Mouse (Mus musculus) intestine, embryonic 15.5 days (tissue): ENCODE measurements around the gene Skap2. TPM values are rescaled to one million over a fixed set of nuclear protein-coding genes. Genes with fewer than 3 reads are reported as not detected.

Source experiments
- ATAC-seq: fragments of 200-750 bp; cut with Nextera tagmentation; 2 replicates; pipeline ENCODE4 v1.8.0; 2017; ENCODE audit warnings: moderate TSS enrichment, moderate library complexity
- H3K27ac ChIP-seq: fragments of 300-500 bp; sonication (generic); 2 replicates; pipeline ENCODE4 v1.5.1; 2015; ENCODE audit warnings: mild to moderate bottlenecking, inconsistent platforms
- H3K27me3 ChIP-seq: fragments of 300-500 bp; sonication (generic); replicated peaks from 2 replicates; pipeline ENCODE4 v1.6.1; 2015; ENCODE audit warnings: inconsistent platforms
- H3K36me3 ChIP-seq: fragments of 300-500 bp; sonication (generic); 2 replicates; pipeline ENCODE4 v1.6.1; 2015; ENCODE audit warnings: inconsistent platforms
- H3K4me1 ChIP-seq: fragments of 300-500 bp; sonication (generic); replicated peaks from 2 replicates; pipeline ENCODE4 v1.6.1; 2015; ENCODE audit warnings: inconsistent platforms
- H3K4me2 ChIP-seq: fragments of 300-500 bp; sonication (generic); replicated peaks from 2 replicates; pipeline ENCODE4 v1.6.1; 2015; ENCODE audit warnings: mild to moderate bottlenecking, inconsistent platforms
- H3K4me3 ChIP-seq: fragments of 300-500 bp; sonication (generic); replicated peaks from 2 replicates; pipeline ENCODE4 v1.5.1; 2015; ENCODE audit warnings: inconsistent platforms
- H3K9ac ChIP-seq: fragments of 300-500 bp; sonication (generic); 2 replicates; pipeline ENCODE4 v1.6.1; 2015; ENCODE audit warnings: inconsistent platforms
- H3K9me3 ChIP-seq: fragments of 300-500 bp; sonication (generic); 2 replicates; pipeline ENCODE4 v1.6.1; 2016; ENCODE audit warnings: inconsistent platforms
- WGBS: fragments of 180-500 bp; shearing (Covaris S2); methylation state at CpG from one replicate; pipeline ENCODE4 v1.1.7; 2015; 5-methylcytosine and 5-hydroxymethylcytosine counted together
- polyA plus RNA-seq: library from polyadenylated mRNA; unstranded; fragments of >200 nt; fragmentation: Nextera tagmentation; extraction: Ambion mirVana; gene quantifications from 2 replicates; pipeline ENCODE4 v1.2.1, GENCODE M21; 2015

The Skap2 gene
- polyA plus RNA-seq, 1 experiment from 2014 or later: 40.3 TPM

- WGBS: 45% methylated on average over 6 of the region's 6 CpGs
- H3K4me3 ChIP-seq: no peak overlapping the region
Measured at GRCm38 (mm10) chr6:51880778-51881177, 131.6 kb downstream of the Skap2 start.

GRCm38 (mm10) chr6:51878551-51878950, 133.8 kb downstream of the Skap2 start:
- Histone ChIP-seq H3K36me3 (no peaks in the 10 kb centered on the region), H3K27ac (no peak overlapping the region), H3K27me3 (no peaks in the 10 kb centered on the region), H3K4me1 (peaks cover 9% of the 10 kb centered on the region), H3K4me2 (no peak overlapping the region), H3K9me3 (no peaks in the 10 kb centered on the region), H3K4me3 (no peak overlapping the region), H3K9ac (no peak overlapping the region)
- 85% methylated on average over 2 of the region's 2 CpGs for WGBS
- ATAC-seq: no peak

More at GRCm38 (mm10) chr6:51880778-51881177, 131.6 kb downstream of the Skap2 start:
- Histone ChIP-seq H3K27ac (peak overlapping the region; percentile 46; the same call in 1 of the 2 replicates), H3K36me3 (no peaks in the 10 kb centered on the region), H3K9me3 (no peaks in the 10 kb centered on the region), H3K4me2 (no peak overlapping the region; the same call in 1 of the 2 replicates), H3K9ac (no peak overlapping the region), H3K4me1 (peaks cover 8% of the 10 kb centered on the region), H3K27me3 (no peaks in the 10 kb centered on the region)
- ATAC-seq: no peak

DNA sequence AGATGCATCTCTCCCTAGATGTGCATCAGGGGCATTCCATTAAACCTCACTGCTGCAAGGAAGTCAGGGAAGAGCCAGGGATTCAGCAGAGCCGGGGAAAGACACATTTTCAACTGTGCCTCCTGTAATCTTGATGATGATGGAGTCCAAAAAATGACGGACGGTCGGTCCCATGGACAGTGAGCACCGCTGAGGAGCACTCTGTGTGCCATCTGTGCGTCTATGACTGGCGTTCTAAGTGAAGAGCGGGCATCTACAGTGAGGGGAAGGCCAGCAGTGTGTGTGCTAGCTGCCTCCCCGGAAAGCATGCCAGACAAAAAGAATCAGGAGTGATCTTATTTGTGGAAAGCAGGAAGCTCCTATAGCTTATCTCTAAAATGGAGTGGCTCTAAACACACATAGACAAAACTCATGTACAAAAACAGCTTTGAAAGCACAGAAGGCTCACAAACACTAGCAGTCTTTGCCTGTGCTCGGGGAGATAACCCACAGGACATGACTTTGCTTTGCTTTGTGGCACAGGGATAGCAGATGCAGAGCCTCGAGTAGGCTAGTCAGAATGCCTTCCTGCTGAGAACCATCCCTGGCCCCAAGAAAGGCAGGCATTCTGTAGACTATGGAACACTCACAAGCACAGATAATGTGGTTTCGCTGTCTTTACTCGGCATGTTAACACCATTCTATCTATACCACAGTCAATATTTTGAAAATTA, 135.4 kb downstream of the Skap2 start:
- Histone ChIP-seq H3K27me3 (no peaks in the 10 kb centered on the region), H3K27ac (no peak overlapping the region), H3K9ac (no peak overlapping the region), H3K4me2 (no peak overlapping the region), H3K9me3 (no peaks in the 10 kb centered on the region), H3K36me3 (no peaks in the 10 kb centered on the region), H3K4me3 (no peak overlapping the region), H3K4me1 (peaks cover 9% of the 10 kb centered on the region)
- ATAC-seq: no peak
- WGBS: 84% methylated on average over 13 of the region's 13 CpGs

GRCm38 (mm10) chr6:51875884-51876626, 136.3 kb downstream of the Skap2 start:
- Histone ChIP-seq H3K4me1 (peaks cover 7% of the 10 kb centered on the region), H3K9ac (no peak overlapping the region), H3K4me3 (no peak overlapping the region), H3K27me3 (no peaks in the 10 kb centered on the region), H3K9me3 (no peaks in the 10 kb centered on the region), H3K36me3 (no peaks in the 10 kb centered on the region), H3K27ac (no peak overlapping the region), H3K4me2 (no peak overlapping the region)
- WGBS: 44% methylated on average over 6 of the region's 6 CpGs
- ATAC-seq: peak; percentile 47; the same call in 1 of the 2 replicates

- H3K4me2 ChIP-seq: no peak overlapping the region
- WGBS: 52% methylated on average over 2 of the region's 2 CpGs
Measured at GRCm38 (mm10) chr6:51874035-51874434, 138.3 kb downstream of the Skap2 start.

GRCm38 (mm10) chr6:51871135-51871534, 141.2 kb downstream of the Skap2 start:
- Histone ChIP-seq H3K9ac (no peak overlapping the region), H3K4me2 (no peak overlapping the region), H3K4me3 (no peak overlapping the region), H3K36me3 (no peaks in the 10 kb centered on the region), H3K4me1 (peaks cover 3% of the 10 kb centered on the region; the same call in 1 of the 2 replicates), H3K27ac (no peak overlapping the region), H3K27me3 (no peaks in the 10 kb centered on the region), H3K9me3 (no peaks in the 10 kb centered on the region)
- WGBS: 19% methylated on average over 1 of the region's 1 CpGs
- no peak for ATAC-seq

More at GRCm38 (mm10) chr6:51874035-51874434, 138.3 kb downstream of the Skap2 start:
- no peaks in the 10 kb centered on the region for H3K27me3 ChIP-seq
- peaks cover 3% of the 10 kb centered on the region; the same call in 1 of the 2 replicates for H3K4me1 ChIP-seq
- no peak overlapping the region for H3K9ac ChIP-seq
- H3K4me3 ChIP-seq: no peak overlapping the region
- H3K36me3 ChIP-seq: no peaks in the 10 kb centered on the region
- no peaks in the 10 kb centered on the region for H3K9me3 ChIP-seq
- ATAC-seq: no peak
- H3K27ac ChIP-seq: no peak overlapping the region

- H3K4me3 ChIP-seq: no peak overlapping the region
- H3K9me3 ChIP-seq: no peaks in the 10 kb centered on the region
- H3K36me3 ChIP-seq: no peaks in the 10 kb centered on the region
- H3K27me3 ChIP-seq: no peaks in the 10 kb centered on the region
- no peak overlapping the region for H3K27ac ChIP-seq
- H3K4me1 ChIP-seq: no peaks in the 10 kb centered on the region
- ATAC-seq: no peak
- 62% methylated on average over 1 of the region's 1 CpGs for WGBS
- H3K9ac ChIP-seq: no peak overlapping the region
- no peak overlapping the region for H3K4me2 ChIP-seq
Measured at GRCm38 (mm10) chr6:51870294-51870693, 142.1 kb downstream of the Skap2 start.

GRCm38 (mm10) chr6:51866596-51866995, 145.8 kb downstream of the Skap2 start:
- ATAC-seq: no peak
- no peak overlapping the region for H3K4me2 ChIP-seq
- H3K4me1 ChIP-seq: no peaks in the 10 kb centered on the region
- H3K4me3 ChIP-seq: no peak overlapping the region
- H3K27me3 ChIP-seq: no peaks in the 10 kb centered on the region
- no peaks in the 10 kb centered on the region for H3K36me3 ChIP-seq
- WGBS: 73% methylated on average over 3 of the region's 3 CpGs
- no peak overlapping the region for H3K9ac ChIP-seq
- H3K9me3 ChIP-seq: no peaks in the 10 kb centered on the region
- H3K27ac ChIP-seq: no peak overlapping the region

GRCm38 (mm10) chr6:51863508-51863907, 148.8 kb downstream of the Skap2 start:
- ATAC-seq: no peak
- H3K4me2 ChIP-seq: no peak overlapping the region
- H3K36me3 ChIP-seq: no peaks in the 10 kb centered on the region
- no peak overlapping the region for H3K27ac ChIP-seq
- H3K4me1 ChIP-seq: no peaks in the 10 kb centered on the region
- H3K4me3 ChIP-seq: no peak overlapping the region
- 54% methylated on average over 4 of the region's 4 CpGs for WGBS
- no peak overlapping the region for H3K9ac ChIP-seq
- no peaks in the 10 kb centered on the region for H3K9me3 ChIP-seq
- H3K27me3 ChIP-seq: no peaks in the 10 kb centered on the region

GRCm38 (mm10) chr6:51860300-51860699, 152.0 kb downstream of the Skap2 start:
- H3K27me3 ChIP-seq: no peaks in the 10 kb centered on the region
- H3K9ac ChIP-seq: no peak overlapping the region
- H3K9me3 ChIP-seq: no peaks in the 10 kb centered on the region
- no peak overlapping the region for H3K4me3 ChIP-seq
- no peaks in the 10 kb centered on the region for H3K36me3 ChIP-seq
- H3K4me1 ChIP-seq: no peaks in the 10 kb centered on the region
- ATAC-seq: no peak
- WGBS: 35% methylated on average over 8 of the region's 8 CpGs
- H3K27ac ChIP-seq: no peak overlapping the region
- H3K4me2 ChIP-seq: no peak overlapping the region

GRCm38 (mm10) chr6:51857821-51858220, 154.5 kb downstream of the Skap2 start:
- WGBS: 1% methylated on average over 11 of the region's 11 CpGs
- peak; percentile 97 for ATAC-seq
- H3K27me3 ChIP-seq: no peaks in the 10 kb centered on the region
- H3K9ac ChIP-seq: no peak overlapping the region
- peak overlapping the region; percentile 36 for H3K4me2 ChIP-seq
- no peaks in the 10 kb centered on the region for H3K4me1 ChIP-seq
- no peak overlapping the region for H3K4me3 ChIP-seq
- no peak overlapping the region for H3K27ac ChIP-seq
- no peaks in the 10 kb centered on the region for H3K9me3 ChIP-seq
- H3K36me3 ChIP-seq: no peaks in the 10 kb centered on the region

DNA sequence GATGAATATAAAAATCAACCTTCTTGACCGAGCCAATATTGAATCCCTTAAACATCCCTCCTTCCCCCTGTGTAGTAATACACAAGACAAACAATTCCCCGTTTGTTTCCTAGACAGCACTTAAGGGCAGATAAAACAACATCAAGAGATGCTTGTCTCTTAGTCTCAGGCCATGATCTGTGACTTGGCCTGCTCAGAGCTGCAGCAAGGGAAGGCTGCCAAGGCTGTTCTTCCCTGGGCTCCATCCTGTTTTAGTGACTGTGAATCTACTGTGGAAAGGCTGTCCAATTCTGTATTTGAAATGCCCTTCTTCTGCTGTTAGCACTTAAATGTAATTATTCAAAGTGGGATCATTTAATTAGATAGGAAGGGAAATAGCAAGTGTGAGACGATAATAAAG, 159.1 kb downstream of the Skap2 start:
- Histone ChIP-seq H3K9me3 (no peaks in the 10 kb centered on the region), H3K4me3 (no peak overlapping the region), H3K36me3 (no peaks in the 10 kb centered on the region), H3K4me2 (no peak overlapping the region), H3K9ac (no peak overlapping the region), H3K4me1 (peaks cover 6% of the 10 kb centered on the region), H3K27ac (no peak overlapping the region), H3K27me3 (peaks cover 2% of the 10 kb centered on the region; the same call in 1 of the 2 replicates)
- 72% methylated on average over 3 of the region's 3 CpGs for WGBS
- ATAC-seq: no peak
